Mouse (Mus musculus) layer of hippocampus, adult 8-10 months (tissue): Measurements from ENCODE around the gene Igdcc3. TPM values are rescaled to one million over a fixed set of nuclear protein-coding genes. Genes with fewer than 3 reads are reported as not detected.
"Not testable (repeated sequence)": the region's sequence is repeated elsewhere in the genome, so short reads cannot be mapped to it uniquely, and the experiment has no call there.

Source experiments
- DNase-seq, 2 experiments: peaks; one replicate each; pipeline ENCODE4 v3.0.0; 2022; ENCODE audit warnings: low spot score in 2 of 2
- total RNA-seq, 4 experiments: library from RNA; stranded (reverse); gene quantifications; 2 replicates each; pipeline ENCODE4 v1.2.4; 2022

The Igdcc3 gene
- total RNA-seq, 4 experiments from 2014 or later, result 2.3 to 3.2 (median 2.5) TPM

GRCm38 (mm10) chr9:65201381-65202164, 60.6 kb downstream of the Igdcc3 start:
- DNase-seq, result peak; percentile 62 to 78

GRCm38 (mm10) chr9:65202165-65202754, 61.3 kb downstream of the Igdcc3 start:
- DNase-seq, result no peak

GRCm38 (mm10) chr9:65205049-65205815, 64.2 kb downstream of the Igdcc3 start:
- DNase-seq, result no peak

- DNase-seq, result not testable (repeated sequence)
These were observed 66.2 kb downstream of the Igdcc3 start for GRCm38 (mm10) chr9:65207041-65207815.

- DNase-seq, result no peak
These were observed 67.5 kb downstream of the Igdcc3 start for GRCm38 (mm10) chr9:65208293-65209179.

GRCm38 (mm10) chr9:65211598-65211997, 70.6 kb downstream of the Igdcc3 start:
- DNase-seq, result no peak

GRCm38 (mm10) chr9:65214425-65214777, 73.4 kb downstream of the Igdcc3 start:
- no peak for DNase-seq

GRCm38 (mm10) chr9:65214778-65215493, 73.9 kb downstream of the Igdcc3 start:
- peak; percentile 71 to 73 for DNase-seq

GRCm38 (mm10) chr9:65215494-65216126, 74.6 kb downstream of the Igdcc3 start:
- no peak for DNase-seq

- no peak for DNase-seq
These were observed 76.0 kb downstream of the Igdcc3 start for GRCm38 (mm10) chr9:65216972-65217371.

- no peak for DNase-seq
These were observed 76.7 kb downstream of the Igdcc3 start for GRCm38 (mm10) chr9:65217661-65218060.

- DNase-seq, result no peak
These were observed 77.9 kb downstream of the Igdcc3 start for GRCm38 (mm10) chr9:65218916-65219315.

GRCm38 (mm10) chr9:65220398-65220797, 79.4 kb downstream of the Igdcc3 start:
- DNase-seq, result not testable (repeated sequence)

GRCm38 (mm10) chr9:65223927-65224326, 82.9 kb downstream of the Igdcc3 start:
- DNase-seq, result no peak

GRCm38 (mm10) chr9:65225795-65226194, 84.8 kb downstream of the Igdcc3 start:
- DNase-seq, result no peak

- DNase-seq, result no peak
These were observed 89.3 kb downstream of the Igdcc3 start for GRCm38 (mm10) chr9:65230250-65230649.

- DNase-seq, result no peak
These were observed 90.3 kb downstream of the Igdcc3 start for GRCm38 (mm10) chr9:65231284-65231683.

- no peak for DNase-seq
These were observed 92.4 kb downstream of the Igdcc3 start for GRCm38 (mm10) chr9:65233243-65233985.

- no peak for DNase-seq
These were observed 93.7 kb downstream of the Igdcc3 start for GRCm38 (mm10) chr9:65234734-65235133.
